In the genomic region with DNA sequence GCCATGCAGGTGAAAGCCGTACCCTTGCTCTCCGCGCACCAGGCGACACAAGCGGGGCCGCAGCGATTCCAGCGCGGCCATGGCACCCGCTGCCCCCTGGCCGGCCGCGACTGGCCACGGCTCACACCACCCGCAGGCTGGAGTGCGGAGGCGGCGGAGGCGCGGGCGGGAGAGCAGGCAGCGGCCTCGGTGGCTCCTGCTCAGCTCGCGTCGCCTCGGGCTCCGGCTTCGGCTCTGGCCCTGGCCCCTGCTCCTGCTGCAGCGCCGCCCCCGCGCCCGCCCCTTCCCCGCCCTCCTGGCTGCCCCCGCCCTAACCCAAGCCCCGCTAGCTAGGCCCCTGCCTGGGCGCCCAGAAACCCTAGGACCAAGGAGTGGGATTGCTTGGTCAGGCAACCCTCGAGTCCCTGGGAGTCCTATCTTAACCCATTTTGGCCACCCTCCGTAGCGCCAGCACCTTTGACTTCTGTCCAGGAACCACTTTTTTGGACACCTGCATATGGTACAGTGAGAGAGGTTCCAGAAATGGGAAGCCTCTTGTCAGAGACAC, we compare ENCODE assay signal across 7 mouse cellular contexts. TPM values are rescaled to one million over a fixed set of nuclear protein-coding genes. Genes with fewer than 3 reads are reported as not detected.
DNase-seq lines count a peak whose midpoint lies in the region; ATAC-seq and TF ChIP-seq lines count a peak whose summit lies in the region.

A gene (minus strand): TSS at position 258 of the 547 bp plus-strand sequence.

- no peak for TF ChIP-seq EP300 in stomach, postnatal 0 days (optimal IDR thresholded peaks at IDR 0.05)

- under 1% methylated on average over 41 of the region's 41 CpGs for WGBS in forebrain, embryonic 11.5 days
- under 1% methylated on average over 29 of the region's 41 CpGs for WGBS in stomach, postnatal 0 days

- H3K27ac ChIP-seq in forebrain, embryonic 11.5 days (ENCODE audit: low read depth, low read length) = no peak within 1 kb of the TSS
- H3K27ac ChIP-seq in stomach, postnatal 0 days (replicated peaks) = peak within 1 kb of the TSS; percentile 74

- peak within 1 kb of the TSS; percentile 86 for H3K4me2 ChIP-seq in forebrain, embryonic 11.5 days (ENCODE audit: low read depth, low read length, severe bottlenecking)
- H3K4me2 ChIP-seq in stomach, postnatal 0 days (replicated peaks; ENCODE audit: low read depth) = peak within 1 kb of the TSS; percentile 99

- peak within 1 kb of the TSS; percentile 49 for H3K4me3 ChIP-seq in forebrain, embryonic 11.5 days (ENCODE audit: low read depth, low read length)
- H3K4me3 ChIP-seq in stomach, postnatal 0 days (ENCODE audit: low read depth, low read length) = peak within 1 kb of the TSS; percentile 71

- H3K36me3 ChIP-seq in forebrain, embryonic 11.5 days (ENCODE audit: control insufficient read depth, insufficient read depth, low read length) = no peaks in the 10 kb centered on the region
- no peaks in the 10 kb centered on the region for H3K36me3 ChIP-seq in stomach, postnatal 0 days (ENCODE audit: control insufficient read depth, insufficient read depth, low read length)

- intact Hi-C loops in heart, postnatal 14 days (cut with DNase I) = loop anchor here (2.0 to 5.0 kb wide), 2 partner anchors 17 to 33 kb away; a partner anchor contains a TSS

- no peak for TF ChIP-seq CTCF in stomach, postnatal 0 days (IDR thresholded peaks at IDR 0.05; ENCODE audit: low read depth)

- H3K9me3 ChIP-seq in forebrain, embryonic 11.5 days (ENCODE audit: control insufficient read depth, low read length) = no peaks in the 10 kb centered on the region
- H3K9me3 ChIP-seq in stomach, postnatal 0 days (ENCODE audit: control insufficient read depth, low read length) = no peaks in the 10 kb centered on the region

- peak within 1 kb of the TSS; percentile 66 for H3K9ac ChIP-seq in forebrain, embryonic 11.5 days (ENCODE audit: low read length)
- peak within 1 kb of the TSS; percentile 87 for H3K9ac ChIP-seq in stomach, postnatal 0 days (ENCODE audit: low read length)

- peaks cover 8% of the 10 kb centered on the region for H3K27me3 ChIP-seq in forebrain, embryonic 11.5 days (ENCODE audit: control insufficient read depth, insufficient read depth, low read length)
- no peaks in the 10 kb centered on the region for H3K27me3 ChIP-seq in stomach, postnatal 0 days (ENCODE audit: control insufficient read depth, insufficient read depth, low read length)

- peak; percentile 21 for DNase-seq in NIH3T3 (ENCODE audit: low read depth)
- peak; percentile 30 to 37 for DNase-seq in adrenal gland, postnatal 4 days (ENCODE audit: low spot score in 2 of 2)
- DNase-seq in forebrain, embryonic 11.5 days (ENCODE audit: low spot score) = peak; percentile 81
- peak; percentile 70 to 83 for DNase-seq in heart, postnatal 14 days
- peak; percentile 21 to 26 for DNase-seq in layer of hippocampus, postnatal 25 days (ENCODE audit: extremely low spot score in 1 of 2, low spot score in 1 of 2)
- peak; percentile 61 for DNase-seq in lung, postnatal 25 days (ENCODE audit: low spot score)
- DNase-seq in stomach, postnatal 0 days (ENCODE audit: low spot score) = peak; percentile 57

- peaks cover 8% of the 10 kb centered on the region for H3K4me1 ChIP-seq in forebrain, embryonic 11.5 days (replicated peaks; ENCODE audit: control insufficient read depth, insufficient read depth, low read length)
- H3K4me1 ChIP-seq in stomach, postnatal 0 days (replicated peaks; ENCODE audit: control insufficient read depth, insufficient read depth) = no peaks in the 10 kb centered on the region; the same call in 1 of the 2 replicates

- ATAC-seq in forebrain, embryonic 11.5 days (replicated peaks; ENCODE audit: low FRiP score) = peak; percentile 73
- ATAC-seq in stomach, postnatal 0 days (ENCODE audit: low FRiP score, low TSS enrichment) = peak; percentile 22; the same call in 1 of the 2 replicates

RNA-seq across cellular contexts. Expression of the gene that starts here (rescaled TPM):
- 10 to 100 TPM; 62.2 to 64.2 TPM for total RNA-seq in adrenal gland, postnatal 4 days (2021)
- polyA plus RNA-seq in forebrain, embryonic 11.5 days (2014; fragmentation: Nextera tagmentation; extraction: Ambion mirVana) = 26.8 and 32.3 TPM in 2 replicates
- total RNA-seq in heart, postnatal 14 days (2021) = 100 to 1,000 TPM; 134 TPM
- 10 to 100 TPM; 45.1 to 50.0 TPM for total RNA-seq in layer of hippocampus, postnatal 25 days (2021)
- polyA plus RNA-seq in stomach, postnatal 0 days (2015; fragmentation: Nextera tagmentation; extraction: Ambion mirVana) = 37.9 and 38.0 TPM in 2 replicates

Comparison
In these comparisons a context has a peak if more than half of its experiments do, and no peak if none do; other contexts are left out.
1. DNase-seq: peak in every context shown above with its lines; median percentile 81 in forebrain, embryonic 11.5 days; 76 in heart, postnatal 14 days; 61 in lung, postnatal 25 days; 57 in stomach, postnatal 0 days; 34 in adrenal gland, postnatal 4 days; 24 in layer of hippocampus, postnatal 25 days; 21 in NIH3T3.